7 mouse cellular contexts compared by ENCODE assay signal in genomic region chr5:144727119-144727518, GRCm38 (mm10). TPM values are rescaled to one million over a fixed set of nuclear protein-coding genes. Genes with fewer than 3 reads are reported as not detected.
DNase-seq lines count a peak whose midpoint lies in the region; ATAC-seq lines count a peak whose summit lies in the region.

No protein-coding gene starts in this region.

- DNase-seq in ES-CJ7 (ENCODE audit: low read depth, low spot score) = peak; percentile 73
- peak; percentile 75 to 80 for DNase-seq in adrenal gland, adult 18-20 months (ENCODE audit: low spot score in 2 of 2)
- DNase-seq in embryo, embryonic 11 days = peak; percentile 79
- peak; percentile 51 to 73 for DNase-seq in heart, postnatal 36 days
- peak; percentile 79 to 88 for DNase-seq in left cerebral cortex, adult 18-20 months (ENCODE audit: low spot score in 2 of 2)
- DNase-seq in spleen, adult 12 weeks (ENCODE audit: low spot score) = peak; percentile 8

- no peaks in the 10 kb centered on the region for H3K36me3 ChIP-seq in midbrain, embryonic 12.5 days

- H3K4me1 ChIP-seq in midbrain, embryonic 12.5 days = peaks cover 16% of the 10 kb centered on the region

- intact Hi-C loops in heart, postnatal 36 days (cut with DNase I) = loop anchor here (2.0 kb wide), 1 partner anchor 338 kb away; no protein-coding TSS in a partner anchor

- no peak overlapping the region for H3K4me3 ChIP-seq in midbrain, embryonic 12.5 days

- H3K9ac ChIP-seq in midbrain, embryonic 12.5 days (replicated peaks) = no peak overlapping the region

- no peak overlapping the region for H3K27ac ChIP-seq in midbrain, embryonic 12.5 days (replicated peaks)

- no peak overlapping the region for H3K4me2 ChIP-seq in midbrain, embryonic 12.5 days (replicated peaks)

- WGBS in midbrain, embryonic 12.5 days = 3% methylated on average over 9 of the region's 9 CpGs

- peak; percentile 48 for ATAC-seq in midbrain, embryonic 12.5 days (ENCODE audit: low FRiP score, low read depth)

- peaks cover 3% of the 10 kb centered on the region; the same call in 1 of the 2 replicates for H3K9me3 ChIP-seq in midbrain, embryonic 12.5 days

- H3K27me3 ChIP-seq in midbrain, embryonic 12.5 days = peaks cover 43% of the 10 kb centered on the region

RNA-seq across cellular contexts. Expression of gene Tmem130, which starts 34.5 kb away (rescaled TPM):
- 10 to 100 TPM; 33.3 to 37.7 TPM for total RNA-seq in adrenal gland, adult 18-20 months (2021)
- under 1 TPM; 0.11 to 0.14 TPM for total RNA-seq in heart, postnatal 36 days (2021)
- 100 to 1,000 TPM; 189 to 201 TPM for total RNA-seq in left cerebral cortex, adult 18-20 months (2021)
- 55.1 and 65.3 TPM in 2 replicates for polyA plus RNA-seq in midbrain, embryonic 12.5 days (2016; fragmentation: Nextera tagmentation; extraction: Ambion mirVana)

RNA-seq across cellular contexts. Expression of gene Trrap, which starts 40.4 kb away (rescaled TPM):
- total RNA-seq in adrenal gland, adult 18-20 months (2021) = 10 to 100 TPM; 79.6 to 80.3 TPM
- total RNA-seq in heart, postnatal 36 days (2021) = 10 to 100 TPM; 40.3 to 45.2 TPM
- total RNA-seq in left cerebral cortex, adult 18-20 months (2021) = 100 to 1,000 TPM; 138 to 146 TPM
- 95.9 and 102 TPM in 2 replicates for polyA plus RNA-seq in midbrain, embryonic 12.5 days (2016; fragmentation: Nextera tagmentation; extraction: Ambion mirVana)

Comparison
In these comparisons a context has a peak if more than half of its experiments do, and no peak if none do; other contexts are left out.
1. DNase-seq: peak in every context shown above with its lines; median percentile 84 in left cerebral cortex, adult 18-20 months; 79 in embryo, embryonic 11 days; 78 in adrenal gland, adult 18-20 months; 73 in ES-CJ7; 62 in heart, postnatal 36 days; 8 in spleen, adult 12 weeks.
2. RNA of gene Tmem130, which starts 34.5 kb away (total RNA-seq): 189 to 201 TPM in left cerebral cortex, adult 18-20 months and 33.3 to 37.7 TPM in adrenal gland, adult 18-20 months; 0.11 to 0.14 TPM in heart, postnatal 36 days; every median in the first group is over 10 times any median in the second.